Mouse (Mus musculus) lung, postnatal 25 days (tissue): ENCODE measurements around the gene Atp1a3.

Experiments
- DNase-seq: peaks from one replicate; pipeline ENCODE4 v3.0.0; 2022; ENCODE audit warnings: low spot score

Atp1a3 gene

GRCm38 (mm10) chr7:25003820-25004388 is 1.9 kb downstream of the Atp1a3 start:
- no peak for DNase-seq

- no peak for DNase-seq
Observed at GRCm38 (mm10) chr7:25003291-25003690, 2.5 kb downstream of the Atp1a3 start.

- DNase-seq = no peak
Observed at GRCm38 (mm10) chr7:25000711-25001110, 5.0 kb downstream of the Atp1a3 start.

GRCm38 (mm10) chr7:25000211-25000610 is 5.5 kb downstream of the Atp1a3 start:
- no peak for DNase-seq

GRCm38 (mm10) chr7:24993081-24993480 is 12.7 kb downstream of the Atp1a3 start:
- DNase-seq = no peak

- DNase-seq = no peak
Observed at GRCm38 (mm10) chr7:24990478-24990877, 15.3 kb downstream of the Atp1a3 start.

- no peak for DNase-seq
Observed at GRCm38 (mm10) chr7:24987941-24988340, 17.8 kb downstream of the Atp1a3 start.

GRCm38 (mm10) chr7:24985799-24986198 is 20.0 kb downstream of the Atp1a3 start:
- DNase-seq = no peak

GRCm38 (mm10) chr7:24984307-24984706 is 21.5 kb downstream of the Atp1a3 start:
- no peak for DNase-seq

GRCm38 (mm10) chr7:24983396-24983795 is 22.4 kb downstream of the Atp1a3 start:
- DNase-seq = no peak

- DNase-seq = no peak
Observed at GRCm38 (mm10) chr7:24980439-24980838, 25.3 kb downstream of the Atp1a3 start.

- no peak for DNase-seq
Observed at GRCm38 (mm10) chr7:24978781-24979180, 27.0 kb downstream of the Atp1a3 start.

GRCm38 (mm10) chr7:24974893-24975595 is 30.7 kb downstream of the Atp1a3 start:
- peak; percentile 36 for DNase-seq

GRCm38 (mm10) chr7:24973902-24974301 is 31.9 kb downstream of the Atp1a3 start:
- DNase-seq = no peak

- DNase-seq = no peak
Observed at GRCm38 (mm10) chr7:24973208-24973607, 32.5 kb downstream of the Atp1a3 start.

GRCm38 (mm10) chr7:24971972-24972893 is 33.5 kb downstream of the Atp1a3 start, which contains the start of gene Rabac1:
TSS of gene Rabac1 (minus strand) at chr7:24972754.
- peak; percentile 98 for DNase-seq

GRCm38 (mm10) chr7:24971261-24971971 is 34.3 kb downstream of the Atp1a3 start:
- peak; percentile 21 for DNase-seq

- DNase-seq = no peak
Observed at GRCm38 (mm10) chr7:24970341-24970740, 35.4 kb downstream of the Atp1a3 start.

GRCm38 (mm10) chr7:24969805-24970204 is 36.0 kb downstream of the Atp1a3 start:
- no peak for DNase-seq

- no peak for DNase-seq
Observed at GRCm38 (mm10) chr7:24968463-24968862, 37.3 kb downstream of the Atp1a3 start.

- DNase-seq = no peak
Observed at GRCm38 (mm10) chr7:24967966-24968365, 37.8 kb downstream of the Atp1a3 start.
